Mouse (Mus musculus): ENCODE measurements at regions not wholly inside any gene's neighbourhood (a gene's known extent, or its start where the extent isn't known, plus 50 kb on each side); places are given as distances from the start of the nearest gene placed in this dataset.

GRCm38 (mm10) chr17:79164874-79165553, 113.3 kb downstream of the Qpct start:
- no peaks in the 10 kb centered on the region for H3K9me3 ChIP-seq (ENCODE audit: control insufficient read depth, insufficient read depth, low read depth, low read length)
- in situ Hi-C loops (cut with MboI; ENCODE audit: low sequenced_read_pairs in 2 of 2, unreplicated experiment in 2 of 2): no loop called here
- H3K36me3 ChIP-seq (ENCODE audit: control insufficient read depth, insufficient read depth, low read length, poor library complexity, severe bottlenecking): no peaks in the 10 kb centered on the region
- no peak overlapping the region for H3K4me3 ChIP-seq (ENCODE audit: insufficient read depth in 1 of 2, low read depth in 1 of 2, low read length in 2 of 2, poor library complexity in 1 of 2, severe bottlenecking in 1 of 2)
- no peak overlapping the region for H3K9ac ChIP-seq (ENCODE audit: insufficient read depth, low read depth, low read length, poor library complexity, severe bottlenecking)
- H3K4me1 ChIP-seq (ENCODE audit: control insufficient read depth in 2 of 2, insufficient read depth in 2 of 2, low read length in 2 of 2, poor library complexity in 1 of 2): no peaks in the 10 kb centered on the region
- no peak for DNase-seq (ENCODE audit: low read depth, low spot score)
- H3K27ac ChIP-seq (ENCODE audit: insufficient read depth, low read depth, low read length, poor library complexity, severe bottlenecking): no peak overlapping the region
- no peak for TF ChIP-seq ZNF384 (IDR thresholded peaks at IDR 0.05; ENCODE audit: low read depth, low read length)
- TF ChIP-seq ZC3H11A (IDR thresholded peaks at IDR 0.05; ENCODE audit: borderline replicate concordance, low read depth, low read length): no peak
- no peak for TF ChIP-seq CHD2 (IDR thresholded peaks at IDR 0.05; ENCODE audit: low read depth, low read length)
- no peak for TF ChIP-seq HCFC1 (IDR thresholded peaks at IDR 0.05; ENCODE audit: borderline replicate concordance, insufficient read depth, low read length)
- TF ChIP-seq MAFK (IDR thresholded peaks at IDR 0.05; ENCODE audit: insufficient read depth, low read depth, low read length): no peak

- in situ Hi-C loops (cut with MboI; ENCODE audit: low sequenced_read_pairs in 2 of 2, unreplicated experiment in 2 of 2): no loop called here
- TF ChIP-seq HCFC1 (IDR thresholded peaks at IDR 0.05; ENCODE audit: borderline replicate concordance, insufficient read depth, low read length) (no peak), ZNF384 (IDR thresholded peaks at IDR 0.05; ENCODE audit: low read depth, low read length) (no peak), CHD2 (IDR thresholded peaks at IDR 0.05; ENCODE audit: low read depth, low read length) (no peak), ZC3H11A (IDR thresholded peaks at IDR 0.05; ENCODE audit: borderline replicate concordance, low read depth, low read length) (no peak), MAFK (IDR thresholded peaks at IDR 0.05; ENCODE audit: insufficient read depth, low read depth, low read length) (no peak)
- H3K36me3 ChIP-seq (ENCODE audit: control insufficient read depth, insufficient read depth, low read length, poor library complexity, severe bottlenecking): no peaks in the 10 kb centered on the region
- H3K4me1 ChIP-seq (ENCODE audit: control insufficient read depth in 2 of 2, insufficient read depth in 2 of 2, low read length in 2 of 2, poor library complexity in 1 of 2): no peaks in the 10 kb centered on the region
- no peak for DNase-seq (ENCODE audit: low read depth, low spot score)
- no peaks in the 10 kb centered on the region for H3K9me3 ChIP-seq (ENCODE audit: control insufficient read depth, insufficient read depth, low read depth, low read length)
- H3K4me3 ChIP-seq (ENCODE audit: insufficient read depth in 1 of 2, low read depth in 1 of 2, low read length in 2 of 2, poor library complexity in 1 of 2, severe bottlenecking in 1 of 2): no peak overlapping the region
- H3K27ac ChIP-seq (ENCODE audit: insufficient read depth, low read depth, low read length, poor library complexity, severe bottlenecking): no peak overlapping the region
- no peak overlapping the region for H3K9ac ChIP-seq (ENCODE audit: insufficient read depth, low read depth, low read length, poor library complexity, severe bottlenecking)
Observed at GRCm38 (mm10) chr17:79163983-79164382, 112.3 kb downstream of the Qpct start.

- in situ Hi-C loops (cut with MboI; ENCODE audit: low sequenced_read_pairs in 2 of 2, unreplicated experiment in 2 of 2): no loop called here
Observed at GRCm38 (mm10) chr17:79154138-79154537, 102.4 kb downstream of the Qpct start.

GRCm38 (mm10) chr17:79152823-79153222, 101.1 kb downstream of the Qpct start:
- Histone ChIP-seq H3K4me1 (ENCODE audit: control insufficient read depth in 2 of 2, insufficient read depth in 2 of 2, low read length in 2 of 2, poor library complexity in 1 of 2) (no peaks in the 10 kb centered on the region), H3K27ac (ENCODE audit: insufficient read depth, low read depth, low read length, poor library complexity, severe bottlenecking) (no peak overlapping the region), H3K9ac (ENCODE audit: insufficient read depth, low read depth, low read length, poor library complexity, severe bottlenecking) (no peak overlapping the region), H3K4me3 (ENCODE audit: insufficient read depth in 1 of 2, low read depth in 1 of 2, low read length in 2 of 2, poor library complexity in 1 of 2, severe bottlenecking in 1 of 2) (no peak overlapping the region), H3K36me3 (ENCODE audit: control insufficient read depth, insufficient read depth, low read length, poor library complexity, severe bottlenecking) (no peaks in the 10 kb centered on the region), H3K9me3 (ENCODE audit: control insufficient read depth, insufficient read depth, low read depth, low read length) (no peaks in the 10 kb centered on the region)
- DNase-seq (ENCODE audit: low read depth, low spot score): no peak
- in situ Hi-C loops (cut with MboI; ENCODE audit: low sequenced_read_pairs in 2 of 2, unreplicated experiment in 2 of 2): no loop called here
- TF ChIP-seq HCFC1 (IDR thresholded peaks at IDR 0.05; ENCODE audit: borderline replicate concordance, insufficient read depth, low read length) (no peak), MAFK (IDR thresholded peaks at IDR 0.05; ENCODE audit: insufficient read depth, low read depth, low read length) (no peak), ZNF384 (IDR thresholded peaks at IDR 0.05; ENCODE audit: low read depth, low read length) (no peak), CHD2 (IDR thresholded peaks at IDR 0.05; ENCODE audit: low read depth, low read length) (no peak), ZC3H11A (IDR thresholded peaks at IDR 0.05; ENCODE audit: borderline replicate concordance, low read depth, low read length) (no peak)

More at GRCm38 (mm10) chr17:79154138-79154537, 102.4 kb downstream of the Qpct start:
- Histone ChIP-seq H3K9me3 (ENCODE audit: control insufficient read depth, insufficient read depth, low read depth, low read length) (no peaks in the 10 kb centered on the region), H3K9ac (ENCODE audit: insufficient read depth, low read depth, low read length, poor library complexity, severe bottlenecking) (no peak overlapping the region), H3K4me3 (ENCODE audit: insufficient read depth in 1 of 2, low read depth in 1 of 2, low read length in 2 of 2, poor library complexity in 1 of 2, severe bottlenecking in 1 of 2) (no peak overlapping the region), H3K4me1 (ENCODE audit: control insufficient read depth in 2 of 2, insufficient read depth in 2 of 2, low read length in 2 of 2, poor library complexity in 1 of 2) (no peaks in the 10 kb centered on the region), H3K36me3 (ENCODE audit: control insufficient read depth, insufficient read depth, low read length, poor library complexity, severe bottlenecking) (no peaks in the 10 kb centered on the region), H3K27ac (ENCODE audit: insufficient read depth, low read depth, low read length, poor library complexity, severe bottlenecking) (no peak overlapping the region)
- TF ChIP-seq ZNF384 (IDR thresholded peaks at IDR 0.05; ENCODE audit: low read depth, low read length): no peak
- TF ChIP-seq CHD2 (IDR thresholded peaks at IDR 0.05; ENCODE audit: low read depth, low read length): no peak
- no peak for TF ChIP-seq MAFK (IDR thresholded peaks at IDR 0.05; ENCODE audit: insufficient read depth, low read depth, low read length)
- no peak for TF ChIP-seq ZC3H11A (IDR thresholded peaks at IDR 0.05; ENCODE audit: borderline replicate concordance, low read depth, low read length)
- no peak for TF ChIP-seq HCFC1 (IDR thresholded peaks at IDR 0.05; ENCODE audit: borderline replicate concordance, insufficient read depth, low read length)
- DNase-seq (ENCODE audit: low read depth, low spot score): no peak
